Mouse (Mus musculus) bone marrow macrophage, adult 2 months (primary cell): Measurements from ENCODE around the gene Rasgef1b. TPM values are rescaled to one million over a fixed set of nuclear protein-coding genes. Genes with fewer than 3 reads are reported as not detected.
A peak's percentile ranks its signal among the peaks of the same experiment; 100 is the strongest.

Experiments used
- H3K27ac ChIP-seq: 2 replicates; pipeline ENCODE4 v1.5.1; 2012; ENCODE audit warnings: low read depth, low read length; ENCODE audit not compliant: insufficient read depth
- H3K4me1 ChIP-seq: 2 replicates; pipeline ENCODE4 v1.6.1; 2012; ENCODE audit warnings: low read length; ENCODE audit not compliant: control insufficient read depth, insufficient read depth
- H3K4me3 ChIP-seq: 2 replicates; pipeline ENCODE4 v1.5.1; 2012; ENCODE audit warnings: mild to moderate bottlenecking, low read length, moderate library complexity; ENCODE audit not compliant: insufficient read depth
- CTCF ChIP-seq: IDR thresholded peaks from 2 replicates; pipeline ENCODE4 v1.5.1; 2012; ENCODE audit warnings: low read depth, mild to moderate bottlenecking, low read length, moderate library complexity
- POLR2A ChIP-seq: IDR thresholded peaks from 2 replicates; pipeline ENCODE4 v1.6.1; 2012; ENCODE audit warnings: mild to moderate bottlenecking, low read depth, low read length, borderline replicate concordance
- polyA plus RNA-seq: library from polyadenylated mRNA; stranded (reverse); fragments of >200 nt; gene quantifications from 2 replicates; pipeline ENCODE4 v1.2.4, GENCODE M21; 2012; ENCODE audit not compliant: missing spikeins, insufficient read depth, insufficient read length

Gene Rasgef1b
- polyA plus RNA-seq, 1 experiment = 46.5 TPM

GRCm38 (mm10) chr5:99338826-99339225, 390.0 kb downstream of the Rasgef1b start:
- no peak overlapping the region for H3K27ac ChIP-seq
- no peak overlapping the region for H3K4me3 ChIP-seq
- peaks cover 35% of the 10 kb centered on the region for H3K4me1 ChIP-seq
- no peak for TF ChIP-seq CTCF
- TF ChIP-seq POLR2A = no peak

GRCm38 (mm10) chr5:99336427-99336826, 392.4 kb downstream of the Rasgef1b start:
- H3K4me1 ChIP-seq = peaks cover 31% of the 10 kb centered on the region
- H3K27ac ChIP-seq = peak overlapping the region; percentile 45
- H3K4me3 ChIP-seq = peak overlapping the region; percentile 44
- TF ChIP-seq CTCF (no peak), POLR2A (no peak)

DNA sequence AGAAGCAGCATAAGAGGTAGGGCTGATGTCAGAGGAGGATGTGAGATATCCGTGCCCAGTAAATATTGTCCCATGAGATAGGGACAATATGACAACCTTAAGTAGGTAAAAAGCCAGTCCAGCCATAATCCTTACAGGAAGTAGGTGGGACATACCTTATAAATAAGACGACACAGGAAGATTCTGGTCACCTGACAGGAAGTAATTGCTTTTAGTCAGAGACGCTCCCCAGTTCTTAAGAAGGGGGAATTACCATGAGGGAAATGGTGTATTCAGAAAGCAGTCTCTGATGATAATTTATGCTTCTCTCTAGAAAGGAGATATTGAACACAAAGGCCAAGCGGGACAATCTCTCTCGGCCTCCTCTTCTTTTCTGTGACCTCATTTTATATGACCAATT, 394.8 kb downstream of the Rasgef1b start:
- Histone ChIP-seq H3K4me1 (peaks cover 24% of the 10 kb centered on the region), H3K27ac (no peak overlapping the region), H3K4me3 (no peak overlapping the region)
- TF ChIP-seq CTCF (no peak), POLR2A (no peak)

GRCm38 (mm10) chr5:99332021-99332420, 396.8 kb downstream of the Rasgef1b start:
- TF ChIP-seq POLR2A = no peak
- no peak for TF ChIP-seq CTCF
- no peak overlapping the region for H3K27ac ChIP-seq
- H3K4me3 ChIP-seq = no peak overlapping the region
- H3K4me1 ChIP-seq = peaks cover 27% of the 10 kb centered on the region

DNA sequence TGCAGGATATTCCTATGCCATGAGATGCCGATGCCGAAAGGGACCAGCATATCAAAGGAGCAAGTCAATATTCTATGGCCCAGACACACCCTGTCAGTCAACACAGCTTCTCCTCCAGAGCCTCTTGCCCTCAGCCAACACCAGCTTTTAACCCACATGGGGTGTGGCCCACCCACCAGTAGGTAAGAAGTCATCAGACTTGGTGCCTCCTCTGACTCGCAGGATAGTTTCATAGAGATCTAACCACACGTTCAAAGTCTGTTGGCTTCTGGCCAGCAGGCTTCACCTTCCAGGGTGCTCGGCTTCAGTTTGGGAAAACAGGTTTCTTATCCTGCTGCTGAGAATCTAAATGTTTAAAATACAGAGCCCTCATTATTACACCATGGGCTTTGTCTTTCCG, 399.8 kb downstream of the Rasgef1b start:
- TF ChIP-seq CTCF (no peak), POLR2A (no peak)
- peaks cover 21% of the 10 kb centered on the region for H3K4me1 ChIP-seq
- H3K4me3 ChIP-seq = no peak overlapping the region
- H3K27ac ChIP-seq = no peak overlapping the region

DNA sequence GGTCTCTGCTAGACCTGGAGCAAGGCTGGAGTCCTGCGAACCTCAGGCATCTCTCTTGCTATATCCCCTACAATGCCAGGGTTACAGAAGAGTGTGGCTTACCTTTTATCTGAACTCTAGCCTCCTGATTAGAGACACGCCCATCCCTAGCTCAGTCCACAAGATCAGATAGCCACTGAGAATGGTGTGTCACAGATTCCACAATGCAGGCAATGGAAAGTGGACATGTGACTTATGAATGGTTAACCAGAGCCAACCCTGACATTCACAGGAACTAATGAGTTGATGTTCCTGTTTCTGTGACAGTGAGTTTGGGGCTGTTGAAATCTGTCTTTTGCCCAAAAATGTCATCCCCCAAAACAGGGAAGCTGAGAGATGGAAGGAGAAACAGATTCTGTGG, 401.8 kb downstream of the Rasgef1b start:
- Histone ChIP-seq H3K27ac (peak overlapping the region; percentile 15), H3K4me3 (no peak overlapping the region)

DNA sequence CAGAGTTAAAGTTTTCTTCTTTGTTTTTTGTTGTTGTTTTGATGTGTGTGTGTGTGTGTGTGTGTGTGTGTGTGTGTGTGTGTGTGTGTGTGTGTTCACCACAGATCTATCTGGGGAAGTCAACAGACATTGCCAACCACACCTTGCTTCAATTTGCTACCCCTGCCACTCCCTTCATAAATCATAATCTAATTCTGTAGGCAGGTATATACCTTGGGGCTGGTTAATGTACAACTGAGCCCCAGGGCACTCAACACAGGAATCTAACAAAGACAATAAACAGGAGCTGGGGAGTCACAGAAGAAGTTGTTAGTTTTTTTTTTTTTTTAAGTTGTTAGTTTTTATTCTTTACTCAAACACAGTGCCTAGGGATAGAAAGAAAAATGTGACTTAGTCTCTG, 403.6 kb downstream of the Rasgef1b start:
- TF ChIP-seq CTCF (no peak), POLR2A (no peak)
- no peak overlapping the region for H3K27ac ChIP-seq
- H3K4me3 ChIP-seq = no peak overlapping the region
- peaks cover 19% of the 10 kb centered on the region for H3K4me1 ChIP-seq

More for the DNA sequence above, 401.8 kb downstream of the Rasgef1b start:
- TF ChIP-seq CTCF (no peak), POLR2A (no peak)
- peaks cover 21% of the 10 kb centered on the region for H3K4me1 ChIP-seq

GRCm38 (mm10) chr5:99320783-99321182, 408.1 kb downstream of the Rasgef1b start:
- Histone ChIP-seq H3K4me1 (peaks cover 2% of the 10 kb centered on the region; the same call in 1 of the 2 replicates), H3K27ac (no peak overlapping the region), H3K4me3 (no peak overlapping the region)
- TF ChIP-seq POLR2A (no peak), CTCF (no peak)

GRCm38 (mm10) chr5:99297939-99298338, 430.9 kb downstream of the Rasgef1b start:
- Histone ChIP-seq H3K27ac (peak overlapping the region; percentile 44), H3K4me3 (no peak overlapping the region), H3K4me1 (peaks cover 22% of the 10 kb centered on the region)
- TF ChIP-seq POLR2A (no peak), CTCF (no peak)

GRCm38 (mm10) chr5:99296348-99296747, 432.5 kb downstream of the Rasgef1b start:
- peaks cover 24% of the 10 kb centered on the region for H3K4me1 ChIP-seq
- H3K27ac ChIP-seq = no peak overlapping the region
- H3K4me3 ChIP-seq = no peak overlapping the region
- TF ChIP-seq POLR2A (no peak), CTCF (no peak)

DNA sequence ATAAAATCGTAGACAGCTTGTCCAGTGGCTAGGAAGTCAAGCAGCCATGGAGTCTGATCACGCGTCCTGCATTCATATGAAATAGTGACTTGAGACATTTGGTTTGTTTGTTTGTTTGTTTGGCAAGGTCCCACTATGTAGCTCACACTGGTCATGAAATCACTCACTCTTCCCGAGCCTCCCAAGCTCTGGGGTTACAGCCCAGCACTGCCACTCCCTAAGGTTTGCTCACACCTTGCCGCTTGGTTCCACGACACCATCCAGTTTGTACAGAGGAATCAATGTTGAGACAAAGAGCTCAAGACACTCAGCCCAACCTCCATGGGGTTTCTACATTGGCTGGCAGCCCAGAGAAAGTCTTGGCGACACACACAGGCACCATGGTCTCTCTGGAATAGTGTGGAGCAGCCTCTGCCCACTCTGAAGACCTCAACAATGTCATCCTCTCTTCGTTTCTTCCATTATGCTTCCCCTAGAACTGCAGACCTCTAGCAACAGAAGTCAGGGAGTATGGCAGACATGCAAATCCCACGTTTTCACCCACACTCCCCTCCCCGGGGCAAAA, 436.5 kb downstream of the Rasgef1b start:
- no peak for TF ChIP-seq CTCF
- no peak overlapping the region for H3K27ac ChIP-seq
- H3K4me1 ChIP-seq = peaks cover 23% of the 10 kb centered on the region

More for the DNA sequence above, 436.5 kb downstream of the Rasgef1b start:
- no peak overlapping the region for H3K4me3 ChIP-seq
